Mouse (Mus musculus) heart, embryonic 15.5 days (tissue): Measurements from ENCODE around the gene Reep6. TPM values are rescaled to one million over a fixed set of nuclear protein-coding genes. Genes with fewer than 3 reads are reported as not detected.
A peak's percentile ranks its signal among the peaks of the same experiment; 100 is the strongest.

Experiments
- ATAC-seq: fragments of 200-750 bp; cut with Nextera tagmentation; replicated peaks from 2 replicates; pipeline ENCODE4 v1.8.0; 2017; ENCODE audit warnings: low read depth, moderate TSS enrichment; ENCODE audit not compliant: insufficient number of reproducible peaks, insufficient read depth, low FRiP score
- H3K27ac ChIP-seq: fragments of 300-500 bp; sonication (generic); 2 replicates; pipeline ENCODE4 v1.5.1; 2015; ENCODE audit warnings: mild to moderate bottlenecking, inconsistent platforms
- H3K27me3 ChIP-seq: fragments of 300-500 bp; sonication (generic); 2 replicates; pipeline ENCODE4 v1.6.1; 2015; ENCODE audit warnings: inconsistent platforms
- H3K36me3 ChIP-seq: fragments of 300-500 bp; sonication (generic); 2 replicates; pipeline ENCODE4 v1.6.1; 2015; ENCODE audit warnings: mild to moderate bottlenecking, inconsistent platforms
- H3K4me1 ChIP-seq: fragments of 300-500 bp; sonication (generic); replicated peaks from 2 replicates; pipeline ENCODE4 v1.6.1; 2015; ENCODE audit warnings: inconsistent platforms
- H3K4me2 ChIP-seq: fragments of 300-500 bp; sonication (generic); 2 replicates; pipeline ENCODE4 v1.6.1; 2015; ENCODE audit warnings: inconsistent platforms, mild to moderate bottlenecking, moderate library complexity
- H3K4me3 ChIP-seq: fragments of 300-500 bp; sonication (generic); 2 replicates; pipeline ENCODE4 v1.5.1; 2015; ENCODE audit warnings: mild to moderate bottlenecking, inconsistent platforms
- H3K9ac ChIP-seq: fragments of 300-500 bp; sonication (generic); 2 replicates; pipeline ENCODE4 v1.6.1; 2015; ENCODE audit warnings: mild to moderate bottlenecking, inconsistent platforms
- H3K9me3 ChIP-seq: fragments of 300-500 bp; sonication (generic); replicated peaks from 2 replicates; pipeline ENCODE4 v1.6.1; 2016; ENCODE audit warnings: inconsistent platforms
- WGBS: fragments of 180-500 bp; shearing (Covaris S2); methylation state at CpG from one replicate; pipeline ENCODE4 v1.1.7; 2015; ENCODE audit warnings: mixed read lengths; 5-methylcytosine and 5-hydroxymethylcytosine counted together
- microRNA-seq: library from miRNA; unstranded; fragments of <30 nt; microRNA quantifications from one replicate; pipeline ENCODE4, GENCODE M21; 2016
- polyA plus RNA-seq: library from polyadenylated mRNA; unstranded; fragments of >200 nt; fragmentation: Nextera tagmentation; extraction: Ambion mirVana; gene quantifications from 2 replicates; pipeline ENCODE4 v1.2.1, GENCODE M21; 2015

Reep6 gene
- polyA plus RNA-seq, 1 experiment from 2014 or later, result 1.6 TPM

GRCm38 (mm10) chr10:80377716-80378115, 48.0 kb downstream of the Reep6 start:
- WGBS, result 35% methylated on average over 10 of the region's 10 CpGs
- no peak overlapping the region for H3K4me3 ChIP-seq

DNA sequence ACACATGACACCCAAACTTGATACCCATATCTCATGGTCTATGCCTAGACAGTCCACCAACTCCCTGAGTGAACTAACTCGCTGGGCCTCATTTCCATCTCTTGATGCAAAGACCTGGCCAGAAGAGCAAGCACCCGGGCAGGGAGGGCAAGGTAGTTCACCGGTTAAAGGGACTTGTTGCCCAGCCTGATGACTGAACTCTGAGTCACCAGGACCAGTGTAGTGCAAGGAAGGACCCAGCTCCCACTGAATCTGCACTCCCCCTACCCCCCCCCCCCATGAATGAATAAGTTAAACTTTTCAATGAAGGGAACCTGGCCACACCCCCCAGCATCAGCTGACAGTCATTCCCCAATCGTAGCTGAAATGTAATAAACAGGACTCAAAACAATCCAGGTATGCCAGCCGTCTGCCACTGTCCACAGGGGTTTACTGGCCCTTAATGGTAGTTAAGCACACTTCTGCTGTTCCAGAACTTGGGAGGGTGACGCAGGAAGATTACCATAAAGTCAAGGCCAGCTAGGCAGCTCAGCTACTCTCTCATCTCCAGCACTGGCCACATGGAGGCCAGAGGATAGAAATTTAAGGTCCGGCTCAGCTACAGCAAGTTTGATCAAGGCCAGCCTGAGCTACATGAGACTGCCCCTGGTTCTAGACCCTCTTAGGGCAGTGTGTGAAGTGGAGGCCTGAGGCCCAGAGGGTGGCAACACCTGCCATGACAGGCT, 53.0 kb downstream of the Reep6 start:
- Histone ChIP-seq H3K4me3 (no peak overlapping the region), H3K36me3 (peaks cover 29% of the 10 kb centered on the region), H3K4me2 (no peak overlapping the region), H3K27me3 (no peaks in the 10 kb centered on the region), H3K4me1 (peaks cover 37% of the 10 kb centered on the region), H3K9ac (no peak overlapping the region), H3K9me3 (no peaks in the 10 kb centered on the region), H3K27ac (no peak overlapping the region)
- WGBS, result 88% methylated on average over 7 of the region's 7 CpGs
- no peak for ATAC-seq

More at GRCm38 (mm10) chr10:80377716-80378115, 48.0 kb downstream of the Reep6 start:
- ATAC-seq, result no peak
- Histone ChIP-seq H3K4me1 (no peaks in the 10 kb centered on the region), H3K27me3 (peaks cover 4% of the 10 kb centered on the region), H3K4me2 (no peak overlapping the region), H3K9ac (no peak overlapping the region), H3K36me3 (peaks cover 26% of the 10 kb centered on the region), H3K27ac (no peak overlapping the region), H3K9me3 (no peaks in the 10 kb centered on the region)

DNA sequence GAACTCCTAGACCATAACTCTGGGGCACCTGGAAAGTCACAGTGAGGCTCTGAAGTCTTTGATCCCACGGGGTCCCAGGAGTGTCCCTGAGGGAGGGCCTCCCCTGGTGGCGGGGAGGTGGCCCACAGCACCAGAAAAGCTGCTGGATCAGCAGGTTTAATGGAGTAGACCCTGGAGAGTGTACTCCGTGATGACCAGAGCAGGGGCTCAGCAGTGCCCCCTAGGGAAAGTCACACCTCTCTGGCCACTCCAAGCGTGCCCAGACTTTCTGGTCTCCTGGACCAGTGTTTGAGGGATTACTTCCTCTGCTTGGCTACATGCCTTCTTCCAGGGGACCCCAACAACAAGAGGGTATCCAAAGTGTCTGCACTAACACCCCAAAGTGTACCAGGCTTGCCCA, 53.7 kb downstream of the Reep6 start:
- Histone ChIP-seq H3K4me1 (peaks cover 43% of the 10 kb centered on the region), H3K9ac (no peak overlapping the region), H3K9me3 (no peaks in the 10 kb centered on the region), H3K4me3 (no peak overlapping the region), H3K27me3 (no peaks in the 10 kb centered on the region), H3K36me3 (peaks cover 29% of the 10 kb centered on the region), H3K27ac (no peak overlapping the region), H3K4me2 (no peak overlapping the region)
- ATAC-seq, result no peak
- 61% methylated on average over 4 of the region's 4 CpGs for WGBS

GRCm38 (mm10) chr10:80384115-80384639, 54.4 kb downstream of the Reep6 start:
- peaks cover 46% of the 10 kb centered on the region for H3K4me1 ChIP-seq
- WGBS, result 88% methylated on average over 4 of the region's 4 CpGs
- H3K4me2 ChIP-seq, result peak overlapping the region; percentile 93; the same call in 1 of the 2 replicates
- no peaks in the 10 kb centered on the region for H3K9me3 ChIP-seq
- peaks cover 29% of the 10 kb centered on the region for H3K36me3 ChIP-seq
- 0 out of 2 replicates have a peak overlapping the region, but pooled peaks have one; percentile 91 for H3K4me3 ChIP-seq
- H3K27ac ChIP-seq, result no peak overlapping the region
- no peak overlapping the region for H3K9ac ChIP-seq
- no peaks in the 10 kb centered on the region for H3K27me3 ChIP-seq
- no peak for ATAC-seq

DNA sequence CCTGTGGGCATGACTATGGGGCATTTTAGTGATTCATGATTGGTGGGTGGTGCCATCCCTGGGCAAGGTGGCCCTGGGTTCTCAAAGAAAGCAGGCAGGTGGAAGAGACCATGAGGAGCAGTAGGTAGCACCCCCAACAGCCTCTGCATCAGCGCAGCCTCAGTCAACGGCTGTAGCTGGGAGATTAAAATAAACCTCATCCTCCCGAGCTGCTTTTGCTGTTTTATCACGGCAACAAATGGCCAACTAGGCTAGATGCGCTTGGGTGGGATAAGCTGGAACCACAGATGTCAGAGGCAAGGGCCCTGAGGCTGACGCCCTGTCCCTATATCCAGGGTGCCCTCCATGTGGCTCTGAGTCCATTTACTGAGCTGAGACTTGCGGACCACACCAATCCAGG, 55.0 kb downstream of the Reep6 start:
- 66% methylated on average over 7 of the region's 7 CpGs for WGBS
- Histone ChIP-seq H3K4me1 (peaks cover 46% of the 10 kb centered on the region), H3K4me3 (peak overlapping the region; percentile 91), H3K4me2 (peak overlapping the region; percentile 93), H3K27ac (no peak overlapping the region), H3K36me3 (peaks cover 29% of the 10 kb centered on the region), H3K9ac (peak overlapping the region; percentile 97), H3K9me3 (no peaks in the 10 kb centered on the region), H3K27me3 (no peaks in the 10 kb centered on the region)
- ATAC-seq, result no peak

- ATAC-seq, result no peak
- Histone ChIP-seq H3K9ac (peak overlapping the region; percentile 97), H3K9me3 (no peaks in the 10 kb centered on the region), H3K36me3 (peaks cover 25% of the 10 kb centered on the region), H3K4me2 (peak overlapping the region; percentile 93), H3K4me1 (peaks cover 46% of the 10 kb centered on the region), H3K27ac (peak overlapping the region; percentile 82), H3K27me3 (no peaks in the 10 kb centered on the region), H3K4me3 (peak overlapping the region; percentile 91)
- WGBS, result 17% methylated on average over 7 of the region's 7 CpGs
Observed at GRCm38 (mm10) chr10:80385310-80385709, 55.6 kb downstream of the Reep6 start.

Small RNA genes within 50 kb of the gene (microRNA-seq; reads per million reads assigned to microRNA genes)
- not detected for gene Gm22721

Other genes with a start within 250 kb of the Reep6 start
- 8.3 and 13.9 TPM in 2 replicates for gene Sbno2, start 224.4 kb upstream of the Reep6 start, polyA plus RNA-seq
- 10.0 and 14.2 TPM in 2 replicates for gene Stk11, start 214.2 kb upstream of the Reep6 start, polyA plus RNA-seq
- 861 and 962 TPM in 2 replicates for gene Atp5d, start 191.3 kb upstream of the Reep6 start, polyA plus RNA-seq
- 1.7 and 2.9 TPM in 2 replicates for gene Cbarp, start 189.1 kb upstream of the Reep6 start, polyA plus RNA-seq
- 11.6 and 16.8 TPM in 2 replicates for gene Midn, start 181.7 kb upstream of the Reep6 start, polyA plus RNA-seq
- 86.7 and 90.2 TPM in 2 replicates for gene Cirbp, start 164.0 kb upstream of the Reep6 start, polyA plus RNA-seq
- gene 1600002K03Rik, start 157.0 kb upstream of the Reep6 start, polyA plus RNA-seq, result 7.7 and 9.1 TPM in 2 replicates
- 8.6 and 9.7 TPM in 2 replicates for gene Efna2, start 150.5 kb upstream of the Reep6 start, polyA plus RNA-seq
- gene Mum1, start 103.5 kb upstream of the Reep6 start, polyA plus RNA-seq, result 32.7 and 40.5 TPM in 2 replicates
- 553 and 586 TPM in 2 replicates for gene Ndufs7, start 80.8 kb upstream of the Reep6 start, polyA plus RNA-seq
- 47.7 and 52.9 TPM in 2 replicates for gene Gamt, start 68.9 kb upstream of the Reep6 start, polyA plus RNA-seq
- gene Dazap1, start 68.5 kb upstream of the Reep6 start, polyA plus RNA-seq, result 31.5 and 40.0 TPM in 2 replicates
- gene Rps15, start 37.5 kb upstream of the Reep6 start, polyA plus RNA-seq, result 525 and 544 TPM in 2 replicates
- gene Apc2, start 34.0 kb upstream of the Reep6 start, polyA plus RNA-seq, result 0.96 and 2.1 TPM in 2 replicates
- 32.4 and 36.8 TPM in 2 replicates for gene 2310011J03Rik, start 9.4 kb upstream of the Reep6 start, polyA plus RNA-seq
- 1.3 and 1.5 TPM in 2 replicates for gene Pcsk4, start 455 bp upstream of the Reep6 start, polyA plus RNA-seq
- gene Adamtsl5, start 18.5 kb downstream of the Reep6 start, polyA plus RNA-seq, result 10.9 and 12.7 TPM in 2 replicates
- gene Plk5, start 26.5 kb downstream of the Reep6 start, polyA plus RNA-seq, result 0.06 and 0.09 TPM in 2 replicates
- gene Mex3d, start 57.7 kb downstream of the Reep6 start, polyA plus RNA-seq, result 4.8 and 5.2 TPM in 2 replicates
- gene Mbd3, start 69.6 kb downstream of the Reep6 start, polyA plus RNA-seq, result 122 and 177 TPM in 2 replicates
- 1,499 and 1,535 TPM in 2 replicates for gene Uqcr11, start 76.9 kb downstream of the Reep6 start, polyA plus RNA-seq
- gene Tcf3, start 103.7 kb downstream of the Reep6 start, polyA plus RNA-seq, result 41.3 and 67.2 TPM in 2 replicates
- not detected in 2 replicates for gene Onecut3, start 164.9 kb downstream of the Reep6 start, polyA plus RNA-seq
- 0.05 and 0.06 TPM in 2 replicates for gene Atp8b3, start 209.2 kb downstream of the Reep6 start, polyA plus RNA-seq
- 13.6 and 20.2 TPM in 2 replicates for gene Rexo1, start 231.6 kb downstream of the Reep6 start, polyA plus RNA-seq
- 4.7 and 6.4 TPM in 2 replicates for gene Klf16, start 247.4 kb downstream of the Reep6 start, polyA plus RNA-seq